Mouse (Mus musculus) heart, adult 2 months (tissue): Measurements from ENCODE around the gene Abhd2. TPM values are rescaled to one million over a fixed set of nuclear protein-coding genes. Genes with fewer than 3 reads are reported as not detected.

ENCODE experiments used
- DNase-seq, 2 experiments: peaks; one replicate each; pipeline ENCODE4 v3.0.0; 2021
- H3K27ac ChIP-seq: fragments of 200-600 bp; 2 replicates; pipeline ENCODE4 v1.8.1; 2022
- H3K27me3 ChIP-seq: fragments of 200-500 bp; 2 replicates; pipeline ENCODE4 v1.6.1; 2012; ENCODE audit warnings: mild to moderate bottlenecking, low read length, inconsistent platforms, mixed read lengths; ENCODE audit not compliant: control insufficient read depth, insufficient read depth
- H3K36me3 ChIP-seq: fragments of 200-500 bp; 2 replicates; pipeline ENCODE4 v1.6.1; 2012; ENCODE audit warnings: low read length, inconsistent platforms; ENCODE audit not compliant: control insufficient read depth, insufficient read depth
- H3K4me1 ChIP-seq: fragments of 200-500 bp; 2 replicates; pipeline ENCODE4 v1.6.1; 2011; ENCODE audit warnings: low read length; ENCODE audit not compliant: control insufficient read depth, insufficient read depth
- H3K4me3 ChIP-seq: fragments of 200-600 bp; 2 replicates; pipeline ENCODE4 v1.8.1; 2022
- H3K79me2 ChIP-seq: fragments of 200-500 bp; replicated peaks from 2 replicates; pipeline ENCODE4 v1.6.1; 2012; ENCODE audit warnings: mild to moderate bottlenecking, inconsistent platforms, low read length, moderate library complexity, mixed read lengths; ENCODE audit not compliant: control insufficient read depth, insufficient read depth
- H3K9ac ChIP-seq: fragments of 200-500 bp; 2 replicates; pipeline ENCODE4 v1.6.1; 2012; ENCODE audit warnings: low read depth, mild to moderate bottlenecking, control low read depth, inconsistent platforms, low read length, mixed read lengths
- CTCF ChIP-seq: fragments of 200-600 bp; IDR thresholded peaks from 2 replicates; pipeline ENCODE4 v1.8.1; 2022; ENCODE audit warnings: antibody characterized with exemption, mild to moderate bottlenecking, moderate library complexity
- EP300 ChIP-seq: fragments of 200-500 bp; IDR thresholded peaks from 2 replicates; pipeline ENCODE4 v1.6.1; 2011; ENCODE audit warnings: low read depth, low read length, control low read depth; ENCODE audit not compliant: insufficient read depth
- POLR2A ChIP-seq: fragments of 200-500 bp; IDR thresholded peaks from 2 replicates; pipeline ENCODE4 v1.6.1; 2011; ENCODE audit warnings: mild to moderate bottlenecking, low read depth, low read length, control low read depth; ENCODE audit not compliant: insufficient read depth
- WGBS: fragments of 180-500 bp; shearing (Covaris S2); methylation state at CpG from one replicate; pipeline ENCODE4 v1.1.7; 2018; 5-methylcytosine and 5-hydroxymethylcytosine counted together
- intact Hi-C: fragments of 180-260 bp; cut with DNase I; formaldehyde crosslinking; loops from one replicate; pipeline ENCODE4 v1.15.1; 2025
- polyA plus RNA-seq: library from polyadenylated mRNA; depleted of rRNA; stranded (reverse); fragments of >200 nt; gene quantifications from 2 replicates; pipeline ENCODE4 v1.2.3, GENCODE M21; 2012
- total RNA-seq, 2 experiments: library from RNA; stranded (reverse); gene quantifications; 2 replicates each; pipeline ENCODE4 v1.2.3; 2021

The Abhd2 gene
- total and polyA plus RNA-seq, 3 experiments = 8.4 to 36.3 (median 33.8) TPM

DNA sequence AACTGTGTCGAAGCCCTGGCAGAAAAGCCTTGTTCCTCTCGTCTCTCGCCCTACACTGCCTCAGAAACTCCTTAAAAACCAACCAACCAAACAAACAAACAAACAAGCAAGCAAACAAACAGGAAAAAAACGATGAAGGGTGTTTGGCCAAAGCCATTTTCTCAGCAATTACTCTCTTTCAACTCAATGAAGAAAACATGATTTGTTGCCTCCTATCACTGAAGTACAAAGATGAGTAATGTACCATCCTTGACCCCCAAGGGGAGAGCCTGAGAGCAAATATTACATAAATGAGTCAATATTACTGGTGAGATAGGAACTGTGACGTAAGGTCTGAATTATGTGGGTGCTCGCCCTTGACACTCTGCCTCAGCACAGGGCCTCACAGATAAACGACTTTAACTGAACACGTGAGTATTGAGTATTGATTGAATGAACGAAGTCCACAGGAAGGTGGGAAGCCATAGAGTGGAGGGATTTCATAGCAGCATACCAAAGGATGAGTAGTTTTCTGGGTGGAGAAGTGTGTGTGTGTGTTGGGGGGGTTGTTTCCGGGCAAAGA is 13.9 kb upstream of the Abhd2 start:
- TF ChIP-seq CTCF = no peak
- no peak for TF ChIP-seq POLR2A
- TF ChIP-seq EP300 = no peak
- Histone ChIP-seq H3K79me2 (no peaks in the 10 kb centered on the region), H3K4me1 (peaks cover 6% of the 10 kb centered on the region), H3K27me3 (no peaks in the 10 kb centered on the region), H3K36me3 (no peaks in the 10 kb centered on the region), H3K27ac (no peak overlapping the region), H3K4me3 (no peak overlapping the region), H3K9ac (no peak overlapping the region)
- no peak for DNase-seq
- 88% methylated on average over 10 of the region's 10 CpGs for WGBS
- intact Hi-C loops = no loop called here

DNA sequence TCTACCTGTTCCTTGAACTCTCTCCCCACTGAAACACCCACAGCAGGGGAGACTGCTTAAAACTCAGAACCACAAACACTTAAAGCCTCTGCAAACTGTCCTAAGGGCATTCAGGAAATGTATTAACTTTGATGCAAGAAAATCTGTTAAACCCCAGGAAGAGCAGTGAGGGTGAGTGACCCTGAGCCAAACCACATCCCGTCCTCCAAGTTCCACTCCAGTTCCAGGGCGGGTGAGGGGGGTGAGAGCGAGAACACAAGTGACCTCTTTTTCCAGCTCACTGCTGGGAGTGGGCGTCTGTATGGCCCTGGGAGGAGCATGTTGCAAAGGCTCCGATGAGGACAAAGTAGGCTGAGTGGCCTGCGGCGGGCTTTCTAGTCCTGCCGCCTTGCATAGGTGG is 10.5 kb upstream of the Abhd2 start:
- 61% methylated on average over 8 of the region's 8 CpGs for WGBS
- no peaks in the 10 kb centered on the region for H3K36me3 ChIP-seq
- H3K27me3 ChIP-seq = no peaks in the 10 kb centered on the region
- no peak overlapping the region for H3K27ac ChIP-seq
- no peak overlapping the region for H3K4me3 ChIP-seq
- no peak for DNase-seq
- no peak overlapping the region for H3K9ac ChIP-seq
- intact Hi-C loops = no loop called here
- TF ChIP-seq CTCF = no peak
- TF ChIP-seq EP300 = no peak
- no peaks in the 10 kb centered on the region for H3K4me1 ChIP-seq
- no peaks in the 10 kb centered on the region for H3K79me2 ChIP-seq

DNA sequence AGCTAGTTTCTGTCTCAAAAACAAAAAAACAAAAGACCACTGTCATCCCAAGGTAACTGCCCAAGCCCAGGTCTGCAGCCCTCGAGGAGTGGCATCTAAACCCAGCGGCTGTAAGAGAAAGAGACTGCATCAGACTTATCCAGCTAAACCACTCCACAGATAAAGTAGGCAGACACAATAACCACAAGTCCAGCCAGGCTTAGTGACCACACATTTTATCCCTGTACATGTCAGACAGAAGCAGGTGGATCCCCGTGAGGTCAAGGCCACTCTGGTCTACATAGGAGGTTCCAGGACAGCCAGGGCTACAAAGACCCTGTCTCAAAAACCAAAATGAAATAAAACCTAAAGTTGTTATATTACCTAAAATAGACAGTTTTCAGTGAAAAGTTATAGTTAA is 9.2 kb upstream of the Abhd2 start:
- H3K4me1 ChIP-seq = no peaks in the 10 kb centered on the region
- no peak overlapping the region for H3K27ac ChIP-seq
- H3K4me3 ChIP-seq = no peak overlapping the region
- TF ChIP-seq POLR2A = no peak
- WGBS = 91% methylated on average over 3 of the region's 3 CpGs
- no peaks in the 10 kb centered on the region for H3K79me2 ChIP-seq
- no peaks in the 10 kb centered on the region for H3K27me3 ChIP-seq
- no peak for DNase-seq
- H3K36me3 ChIP-seq = no peaks in the 10 kb centered on the region
- no peak overlapping the region for H3K9ac ChIP-seq
- intact Hi-C loops = no loop called here

GRCm38 (mm10) chr7:79266228-79266627 is 6.8 kb upstream of the Abhd2 start:
- TF ChIP-seq EP300 (no peak), POLR2A (no peak), CTCF (no peak)
- no peak for DNase-seq
- no peaks in the 10 kb centered on the region for H3K27me3 ChIP-seq
- H3K79me2 ChIP-seq = no peaks in the 10 kb centered on the region
- no peak overlapping the region for H3K27ac ChIP-seq
- intact Hi-C loops = no loop called here
- H3K4me3 ChIP-seq = no peak overlapping the region
- H3K4me1 ChIP-seq = no peaks in the 10 kb centered on the region
- no peak overlapping the region for H3K9ac ChIP-seq
- H3K36me3 ChIP-seq = no peaks in the 10 kb centered on the region
- 61% methylated on average over 4 of the region's 4 CpGs for WGBS

GRCm38 (mm10) chr7:79267690-79268388 is 5.2 kb upstream of the Abhd2 start:
- Histone ChIP-seq H3K4me1 (0 out of 2 replicates have a peak, but pooled peaks cover 1% of the 10 kb centered on the region), H3K4me3 (no peak overlapping the region), H3K27me3 (no peaks in the 10 kb centered on the region), H3K27ac (no peak overlapping the region), H3K79me2 (no peaks in the 10 kb centered on the region), H3K36me3 (no peaks in the 10 kb centered on the region), H3K9ac (no peak overlapping the region)
- TF ChIP-seq EP300 (no peak), POLR2A (no peak)
- WGBS = 57% methylated on average over 7 of the region's 7 CpGs
- no peak for DNase-seq
- intact Hi-C loops = no loop called here

DNA sequence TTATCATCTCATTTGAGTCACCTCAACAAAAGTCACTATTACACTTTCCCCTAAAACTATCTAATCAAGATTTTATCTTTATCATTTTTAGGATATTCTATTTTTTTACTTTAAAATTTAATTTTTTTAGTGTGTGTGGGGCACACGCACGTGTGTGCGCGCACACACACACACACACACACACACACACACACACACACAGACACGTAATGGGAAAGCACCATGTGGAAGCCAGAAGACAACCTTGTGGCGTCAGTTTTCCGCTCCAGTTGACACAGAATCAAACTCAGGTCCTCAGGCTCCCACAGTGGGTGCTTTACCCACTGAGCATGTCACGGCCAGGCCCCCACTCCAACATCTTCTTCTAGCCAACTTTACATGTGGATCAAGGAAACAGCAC is 4.1 kb upstream of the Abhd2 start:
- WGBS = 92% methylated on average over 8 of the region's 8 CpGs
- H3K9ac ChIP-seq = no peak overlapping the region
- TF ChIP-seq CTCF (no peak), EP300 (no peak), POLR2A (no peak)

More for the DNA sequence above, 4.1 kb upstream of the Abhd2 start:
- Histone ChIP-seq H3K27me3 (no peaks in the 10 kb centered on the region), H3K79me2 (no peaks in the 10 kb centered on the region), H3K27ac (no peak overlapping the region), H3K4me3 (no peak overlapping the region), H3K36me3 (no peaks in the 10 kb centered on the region), H3K4me1 (0 out of 2 replicates have a peak, but pooled peaks cover 2% of the 10 kb centered on the region)
- intact Hi-C loops = no loop called here
- DNase-seq = no peak
